Mouse (Mus musculus): ENCODE results near the gene Pip4k2a. TPM values are rescaled to one million over a fixed set of nuclear protein-coding genes. Genes with fewer than 3 reads are reported as not detected.

Gene Pip4k2a
- polyA plus RNA-seq, 1 experiment from 2014 or later = 10.1 TPM

- Histone ChIP-seq H3K4me3 (ENCODE audit: low read depth, low read length) (no peak overlapping the region), H3K36me3 (ENCODE audit: control insufficient read depth, insufficient read depth, low read length) (no peaks in the 10 kb centered on the region), H3K9ac (ENCODE audit: low read length) (no peak overlapping the region), H3K4me2 (ENCODE audit: low read length) (no peak overlapping the region), H3K27me3 (replicated peaks; ENCODE audit: control insufficient read depth, insufficient read depth, low read length) (no peaks in the 10 kb centered on the region), H3K27ac (ENCODE audit: low read depth) (no peak overlapping the region), H3K4me1 (replicated peaks; ENCODE audit: control insufficient read depth, insufficient read depth, low read length) (no peaks in the 10 kb centered on the region), H3K9me3 (ENCODE audit: control insufficient read depth, low read length) (no peaks in the 10 kb centered on the region)
- DNase-seq (ENCODE audit: low spot score) = no peak
- no peak for ATAC-seq (replicated peaks; ENCODE audit: low FRiP score, low TSS enrichment, low read depth)
- WGBS = 85% methylated on average over 9 of the region's 9 CpGs
Observed at GRCm38 (mm10) chr2:18833024-18833590, 164.8 kb downstream of the Pip4k2a start.

- DNase-seq (ENCODE audit: low spot score) = no peak
- WGBS = 64% methylated on average over 6 of the region's 6 CpGs
- no peak overlapping the region for H3K4me2 ChIP-seq (ENCODE audit: low read length)
Observed at GRCm38 (mm10) chr2:18831031-18831774, 166.7 kb downstream of the Pip4k2a start.

GRCm38 (mm10) chr2:18822711-18823110 is 175.2 kb downstream of the Pip4k2a start:
- Histone ChIP-seq H3K4me2 (ENCODE audit: low read length) (no peak overlapping the region), H3K9me3 (ENCODE audit: control insufficient read depth, low read length) (no peaks in the 10 kb centered on the region), H3K4me3 (ENCODE audit: low read depth, low read length) (no peak overlapping the region), H3K9ac (ENCODE audit: low read length) (no peak overlapping the region), H3K4me1 (replicated peaks; ENCODE audit: control insufficient read depth, insufficient read depth, low read length) (peaks cover 14% of the 10 kb centered on the region), H3K36me3 (ENCODE audit: control insufficient read depth, insufficient read depth, low read length) (no peaks in the 10 kb centered on the region), H3K27ac (ENCODE audit: low read depth) (no peak overlapping the region), H3K27me3 (replicated peaks; ENCODE audit: control insufficient read depth, insufficient read depth, low read length) (no peaks in the 10 kb centered on the region)
- ATAC-seq (replicated peaks; ENCODE audit: low FRiP score, low TSS enrichment, low read depth) (no peak), DNase-seq (ENCODE audit: low spot score) (no peak)
- WGBS = 45% methylated on average over 9 of the region's 9 CpGs

More at GRCm38 (mm10) chr2:18831031-18831774, 166.7 kb downstream of the Pip4k2a start:
- no peaks in the 10 kb centered on the region for H3K4me1 ChIP-seq (replicated peaks; ENCODE audit: control insufficient read depth, insufficient read depth, low read length)
- ATAC-seq (replicated peaks; ENCODE audit: low FRiP score, low TSS enrichment, low read depth) = no peak
- no peak overlapping the region for H3K9ac ChIP-seq (ENCODE audit: low read length)
- H3K9me3 ChIP-seq (ENCODE audit: control insufficient read depth, low read length) = no peaks in the 10 kb centered on the region
- no peaks in the 10 kb centered on the region for H3K36me3 ChIP-seq (ENCODE audit: control insufficient read depth, insufficient read depth, low read length)
- H3K27ac ChIP-seq (ENCODE audit: low read depth) = no peak overlapping the region
- no peak overlapping the region for H3K4me3 ChIP-seq (ENCODE audit: low read depth, low read length)
- H3K27me3 ChIP-seq (replicated peaks; ENCODE audit: control insufficient read depth, insufficient read depth, low read length) = no peaks in the 10 kb centered on the region

- H3K27ac ChIP-seq (ENCODE audit: low read depth) = no peak overlapping the region
- H3K4me1 ChIP-seq (replicated peaks; ENCODE audit: control insufficient read depth, insufficient read depth, low read length) = peaks cover 14% of the 10 kb centered on the region
- no peaks in the 10 kb centered on the region for H3K36me3 ChIP-seq (ENCODE audit: control insufficient read depth, insufficient read depth, low read length)
- WGBS = 51% methylated on average over 18 of the region's 18 CpGs
- H3K9me3 ChIP-seq (ENCODE audit: control insufficient read depth, low read length) = no peaks in the 10 kb centered on the region
- no peak overlapping the region for H3K9ac ChIP-seq (ENCODE audit: low read length)
- H3K4me3 ChIP-seq (ENCODE audit: low read depth, low read length) = peak overlapping the region; percentile 12; the same call in 1 of the 2 replicates
- peak overlapping the region; percentile 38 for H3K4me2 ChIP-seq (ENCODE audit: low read length)
- 0 out of 2 replicates have a peak, but pooled peaks have one; percentile 32 for ATAC-seq (replicated peaks; ENCODE audit: low FRiP score, low TSS enrichment, low read depth)
- H3K27me3 ChIP-seq (replicated peaks; ENCODE audit: control insufficient read depth, insufficient read depth, low read length) = no peaks in the 10 kb centered on the region
- peak; percentile 69 for DNase-seq (ENCODE audit: low spot score)
Observed at GRCm38 (mm10) chr2:18821451-18822379, 176.2 kb downstream of the Pip4k2a start.

GRCm38 (mm10) chr2:18819520-18819919 is 178.4 kb downstream of the Pip4k2a start:
- ATAC-seq (replicated peaks; ENCODE audit: low FRiP score, low TSS enrichment, low read depth) (no peak), DNase-seq (ENCODE audit: low spot score) (no peak)
- no peaks in the 10 kb centered on the region for H3K36me3 ChIP-seq (ENCODE audit: control insufficient read depth, insufficient read depth, low read length)
- 70% methylated on average over 7 of the region's 7 CpGs for WGBS
- no peaks in the 10 kb centered on the region for H3K27me3 ChIP-seq (replicated peaks; ENCODE audit: control insufficient read depth, insufficient read depth, low read length)
- H3K9me3 ChIP-seq (ENCODE audit: control insufficient read depth, low read length) = no peaks in the 10 kb centered on the region
- no peak overlapping the region for H3K27ac ChIP-seq (ENCODE audit: low read depth)
- H3K4me2 ChIP-seq (ENCODE audit: low read length) = no peak overlapping the region
- H3K9ac ChIP-seq (ENCODE audit: low read length) = no peak overlapping the region
- H3K4me1 ChIP-seq (replicated peaks; ENCODE audit: control insufficient read depth, insufficient read depth, low read length) = peaks cover 14% of the 10 kb centered on the region
- H3K4me3 ChIP-seq (ENCODE audit: low read depth, low read length) = no peak overlapping the region

- 95% methylated on average over 2 of the region's 2 CpGs for whole genome bisulfite sequencing
- no peak for ATAC-seq (replicated peaks; ENCODE audit: low FRiP score, low TSS enrichment, low read depth)
- H3K4me1 ChIP-seq (replicated peaks; ENCODE audit: control insufficient read depth, insufficient read depth, low read length) = no peaks in the 10 kb centered on the region; the same call in 1 of the 2 replicates
- no peaks in the 10 kb centered on the region for H3K9me3 ChIP-seq (ENCODE audit: control insufficient read depth, low read length)
- H3K9ac ChIP-seq (ENCODE audit: low read length) = no peak overlapping the region
- no peaks in the 10 kb centered on the region for H3K27me3 ChIP-seq (replicated peaks; ENCODE audit: control insufficient read depth, insufficient read depth, low read length)
- no peak overlapping the region for H3K4me3 ChIP-seq (ENCODE audit: low read depth, low read length)
- H3K36me3 ChIP-seq (ENCODE audit: control insufficient read depth, insufficient read depth, low read length) = no peaks in the 10 kb centered on the region
- no peak overlapping the region for H3K27ac ChIP-seq (ENCODE audit: low read depth)
- no peak overlapping the region for H3K4me2 ChIP-seq (ENCODE audit: low read length)
- no peak for DNase-seq (ENCODE audit: low spot score)
Observed at GRCm38 (mm10) chr2:18816036-18816435, 181.9 kb downstream of the Pip4k2a start.

- Histone ChIP-seq H3K27ac (ENCODE audit: low read depth) (no peak overlapping the region), H3K9me3 (ENCODE audit: control insufficient read depth, low read length) (no peaks in the 10 kb centered on the region), H3K4me3 (ENCODE audit: low read depth, low read length) (no peak overlapping the region), H3K36me3 (ENCODE audit: control insufficient read depth, insufficient read depth, low read length) (no peaks in the 10 kb centered on the region), H3K27me3 (replicated peaks; ENCODE audit: control insufficient read depth, insufficient read depth, low read length) (no peaks in the 10 kb centered on the region), H3K4me1 (replicated peaks; ENCODE audit: control insufficient read depth, insufficient read depth, low read length) (no peaks in the 10 kb centered on the region; the same call in 1 of the 2 replicates), H3K4me2 (ENCODE audit: low read length) (no peak overlapping the region), H3K9ac (ENCODE audit: low read length) (no peak overlapping the region)
- DNase-seq (ENCODE audit: low spot score) = no peak
- 76% methylated on average over 6 of the region's 6 CpGs for WGBS
- no peak for ATAC-seq (replicated peaks; ENCODE audit: low FRiP score, low TSS enrichment, low read depth)
Observed at GRCm38 (mm10) chr2:18815336-18815965, 182.5 kb downstream of the Pip4k2a start.

GRCm38 (mm10) chr2:18814447-18814804 is 183.5 kb downstream of the Pip4k2a start:
- no peak for ATAC-seq (replicated peaks; ENCODE audit: low FRiP score, low TSS enrichment, low read depth)

More at GRCm38 (mm10) chr2:18814447-18814804, 183.5 kb downstream of the Pip4k2a start:
- Histone ChIP-seq H3K9me3 (ENCODE audit: control insufficient read depth, low read length) (no peaks in the 10 kb centered on the region), H3K27me3 (replicated peaks; ENCODE audit: control insufficient read depth, insufficient read depth, low read length) (no peaks in the 10 kb centered on the region), H3K36me3 (ENCODE audit: control insufficient read depth, insufficient read depth, low read length) (no peaks in the 10 kb centered on the region), H3K27ac (ENCODE audit: low read depth) (no peak overlapping the region), H3K4me1 (replicated peaks; ENCODE audit: control insufficient read depth, insufficient read depth, low read length) (no peaks in the 10 kb centered on the region; the same call in 1 of the 2 replicates), H3K4me3 (ENCODE audit: low read depth, low read length) (no peak overlapping the region), H3K9ac (ENCODE audit: low read length) (no peak overlapping the region), H3K4me2 (ENCODE audit: low read length) (no peak overlapping the region)
- no peak for DNase-seq (ENCODE audit: low spot score)
- 27% methylated on average over 5 of the region's 5 CpGs for WGBS

Data from intestine, embryonic 14.5 days (tissue).